Mouse (Mus musculus): ENCODE measurements at regions not wholly inside any gene's neighbourhood (a gene's known extent, or its start where the extent isn't known, plus 50 kb on each side); places are given as distances from the start of the nearest gene placed in this dataset.

DNA sequence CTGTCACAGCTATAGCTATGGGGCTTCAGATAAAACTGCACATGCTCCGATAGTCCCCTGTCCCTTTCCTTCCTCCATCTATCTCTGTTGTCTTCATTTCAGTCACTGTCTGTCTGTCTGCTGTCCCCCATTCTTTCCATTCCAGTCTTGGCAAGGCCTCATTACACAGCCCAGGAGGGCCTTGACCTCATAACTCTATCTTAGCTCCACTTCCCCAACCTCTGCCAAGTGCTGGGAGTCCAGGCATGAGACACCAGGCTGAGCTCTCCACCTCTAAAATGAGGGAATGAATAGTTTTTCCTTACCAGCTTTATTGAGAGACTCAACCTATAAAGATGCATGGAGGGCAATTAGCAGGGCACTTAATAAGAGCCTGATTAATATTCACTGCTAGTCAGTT, 76.0 kb upstream of the Frmd4a start:
- DNase-seq, result no peak

DNA sequence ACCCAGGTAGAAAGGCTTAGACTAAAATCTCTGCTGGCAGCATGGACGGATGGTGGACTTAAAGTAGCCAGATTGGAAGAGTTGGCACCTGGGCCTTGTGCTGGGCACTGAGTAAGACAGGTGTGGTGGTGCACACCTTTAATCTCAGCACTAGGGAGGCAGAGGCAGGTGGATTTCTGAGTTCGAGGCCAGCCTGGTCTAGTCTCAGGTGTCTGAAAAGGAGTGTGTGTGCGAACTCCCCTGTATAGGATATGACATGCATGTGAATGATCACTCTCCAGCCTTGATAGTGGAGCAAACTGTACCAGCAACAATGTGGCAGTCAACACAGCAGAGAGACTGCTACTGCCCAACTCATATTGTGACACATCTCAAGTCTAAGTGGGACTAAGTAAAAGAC, 70.1 kb upstream of the Frmd4a start:
- DNase-seq, result no peak

DNA sequence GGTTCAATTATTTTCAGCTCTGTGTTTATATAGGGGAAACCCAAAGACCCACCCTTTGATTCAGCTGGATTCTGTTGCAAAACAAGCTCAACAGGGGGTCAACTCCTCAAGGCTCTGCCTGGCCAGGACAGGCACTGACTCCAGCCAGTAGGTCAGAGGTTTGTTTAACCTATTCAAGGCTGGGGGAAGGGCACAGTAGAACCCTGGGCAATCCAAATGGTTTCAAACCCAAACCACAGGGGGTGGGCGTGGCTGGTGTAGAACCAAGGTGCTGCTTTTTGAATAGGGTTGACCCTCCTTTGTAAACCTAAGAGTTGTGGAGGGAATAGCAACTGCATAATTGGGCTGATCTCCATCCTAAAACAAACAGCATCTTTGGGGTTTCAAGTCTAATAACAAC, 69.2 kb upstream of the Frmd4a start:
- DNase-seq, result no peak

DNA sequence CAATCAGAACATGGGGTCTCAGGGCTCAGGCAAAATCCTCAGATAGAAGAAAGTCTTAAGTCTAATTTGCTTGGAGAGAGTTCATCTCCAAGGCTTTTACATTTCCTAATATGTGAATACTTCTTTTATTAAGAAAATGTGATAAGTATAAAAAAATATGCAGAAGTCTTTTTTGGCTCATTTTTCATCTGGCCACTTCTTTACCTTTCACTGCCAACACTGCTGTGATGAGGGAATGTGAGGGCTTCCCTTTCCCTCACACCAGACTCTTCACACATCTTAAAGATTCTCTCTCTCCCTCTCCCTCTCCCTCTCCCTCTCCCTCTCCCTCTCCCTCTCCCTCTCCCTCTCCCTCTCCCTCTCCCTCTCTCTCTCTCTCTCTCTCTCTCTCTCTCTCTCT, 60.0 kb upstream of the Frmd4a start:
- DNase-seq, result no peak

DNA sequence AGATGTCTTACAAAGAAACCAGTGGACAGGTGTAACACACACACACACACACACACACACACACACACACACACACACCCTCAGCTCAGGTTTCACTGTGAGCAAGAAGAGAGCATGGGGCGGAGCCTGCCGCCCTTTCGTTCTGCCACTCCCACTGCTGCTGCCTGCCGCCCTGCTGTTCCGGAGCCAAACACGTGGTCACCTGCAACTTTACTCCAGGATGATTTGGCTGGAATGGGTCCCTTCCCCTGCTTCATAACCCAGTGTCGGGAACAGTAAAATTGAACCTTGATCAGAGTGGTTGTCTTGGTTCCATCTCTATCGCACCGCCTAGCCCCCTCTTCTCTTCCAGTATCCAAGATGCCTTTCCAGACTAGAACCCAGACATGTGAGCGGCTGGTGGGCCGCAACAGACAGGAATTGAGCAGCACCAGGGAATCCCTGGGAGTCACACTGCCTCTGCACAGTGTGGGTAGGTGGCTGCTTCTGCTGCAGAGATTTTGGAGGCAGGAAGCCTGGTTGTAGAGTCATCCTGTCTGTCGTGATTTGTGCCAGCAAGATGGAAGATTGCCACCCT, 59.4 kb upstream of the Frmd4a start:
- DNase-seq, result peak; percentile 13

DNA sequence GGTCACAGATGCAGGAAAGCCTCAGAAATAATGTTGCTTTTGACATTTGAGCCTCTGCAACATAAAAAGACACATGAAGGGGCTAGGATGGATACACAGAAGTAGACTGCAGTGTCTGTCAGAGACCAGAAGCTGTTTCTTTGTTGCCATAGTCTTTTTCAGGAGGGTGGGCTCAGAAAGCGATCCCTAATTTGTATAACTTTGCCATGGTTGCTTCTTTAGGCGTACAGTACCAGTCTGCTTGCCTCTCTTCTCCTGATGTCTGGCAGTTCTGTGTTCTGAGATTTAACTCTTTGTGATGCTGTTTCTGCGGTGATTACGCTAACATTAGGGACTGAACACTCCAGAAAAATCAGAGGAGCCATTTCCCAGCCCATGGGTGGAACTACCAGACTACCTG, 58.8 kb upstream of the Frmd4a start:
- DNase-seq, result no peak

DNA sequence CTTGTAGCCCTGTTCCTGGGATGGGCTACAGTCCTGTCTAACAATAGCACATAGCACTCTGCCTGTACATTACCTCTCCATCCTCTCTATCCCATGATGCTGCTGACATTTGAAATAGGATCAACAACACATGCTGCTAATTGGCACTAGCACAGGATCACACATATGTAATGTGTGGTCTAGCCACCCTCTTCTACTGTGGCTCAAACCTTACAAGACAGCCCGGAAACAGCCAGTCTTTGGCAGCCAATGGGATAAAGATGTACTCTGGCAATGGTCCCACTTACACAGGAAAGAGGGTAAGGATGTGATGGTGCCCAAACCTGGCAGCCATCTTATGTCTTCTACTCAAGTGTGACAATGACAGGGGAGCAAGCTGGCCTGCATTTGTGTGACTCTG, 58.3 kb upstream of the Frmd4a start:
- no peak for DNase-seq

DNA sequence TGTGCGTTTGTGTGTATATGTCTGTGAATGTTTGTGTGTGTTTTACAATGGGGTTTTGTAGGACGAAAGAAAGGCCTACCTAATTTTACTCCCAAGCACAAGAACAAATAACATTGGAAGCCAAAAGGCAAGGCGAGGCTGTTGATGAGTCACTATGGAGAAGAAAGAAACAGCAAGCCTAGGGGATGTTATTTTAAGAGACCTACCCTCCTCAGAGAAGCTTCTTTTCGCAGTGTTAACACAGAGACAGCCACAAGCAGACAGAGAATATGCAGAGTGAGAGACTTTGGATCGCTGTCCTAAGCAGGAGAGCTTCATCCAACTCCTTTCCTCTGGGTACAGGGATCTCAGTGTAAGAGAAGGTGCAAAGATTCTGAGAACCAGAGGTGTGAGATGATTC, 57.3 kb upstream of the Frmd4a start:
- no peak for DNase-seq

DNA sequence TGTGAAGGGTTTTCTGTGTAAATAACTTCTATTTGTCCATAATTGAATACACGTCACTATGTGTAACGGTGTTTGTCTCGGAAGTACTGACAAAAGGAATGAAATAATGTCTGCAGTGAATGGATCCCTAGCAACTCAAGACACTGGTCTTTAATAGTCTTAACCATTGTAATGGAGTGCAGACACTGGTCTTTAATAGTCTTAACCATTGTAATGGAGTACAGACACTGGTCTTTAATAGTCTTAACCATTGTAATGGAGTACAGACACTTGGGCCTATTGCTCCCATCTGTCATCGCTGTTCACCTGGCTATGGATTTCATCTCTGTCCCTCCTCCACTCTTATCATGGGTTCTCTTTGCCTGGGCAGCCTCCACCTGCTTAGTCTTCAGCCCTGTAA, 53.2 kb upstream of the Frmd4a start:
- DNase-seq, result no peak

Measured in thymus, postnatal 4 days (tissue).